Mouse (Mus musculus): ENCODE results near the gene Ass1. TPM values are rescaled to one million over a fixed set of nuclear protein-coding genes. Genes with fewer than 3 reads are reported as not detected.

Gene Ass1
- polyA plus RNA-seq, 1 experiment from 2014 or later, result 7.7 TPM

DNA sequence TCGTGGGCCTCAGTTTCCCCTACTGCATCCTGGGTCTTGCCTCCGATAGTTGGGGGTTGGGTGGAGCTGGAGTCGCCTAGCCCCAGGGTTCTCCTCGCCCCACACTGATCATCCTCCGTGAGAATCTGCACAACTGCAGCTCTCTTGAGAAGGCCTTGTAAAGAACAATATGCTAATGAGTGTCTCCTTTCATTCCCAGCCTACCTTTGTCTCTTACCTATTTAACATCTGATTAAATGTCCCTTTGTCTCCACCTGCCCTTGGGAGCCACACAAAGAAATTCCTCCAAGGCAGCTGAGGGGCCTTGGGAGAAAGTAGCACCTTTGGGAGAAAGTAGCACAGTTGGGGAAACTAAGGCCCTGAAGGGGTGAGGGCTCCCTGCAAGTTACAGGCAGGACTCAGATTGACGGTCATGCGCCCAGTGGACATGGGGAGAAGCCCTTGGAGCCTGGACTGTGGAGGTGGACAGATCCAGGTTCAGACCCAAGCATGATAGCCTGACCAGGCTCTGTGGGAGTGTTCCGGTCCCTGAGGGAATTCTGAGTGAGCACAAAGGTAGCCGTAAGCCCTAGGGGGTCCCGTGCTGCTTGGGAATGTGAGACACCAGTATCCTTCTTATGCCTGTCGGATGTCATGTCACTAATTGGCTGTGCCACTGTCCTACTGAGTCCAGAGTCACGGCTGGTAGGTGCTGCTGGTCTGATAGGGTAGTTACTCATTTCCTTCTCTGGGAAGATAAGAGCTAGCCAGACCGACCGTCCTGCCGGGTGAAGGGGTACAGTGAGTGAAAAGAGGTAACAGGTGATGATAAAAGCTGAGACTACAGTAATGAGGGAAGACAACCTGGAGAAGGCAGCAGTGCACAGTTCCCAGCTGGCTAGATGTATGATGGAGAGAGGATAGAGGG is 32.9 kb downstream of the Ass1 start:
- WGBS, result 52% methylated on average over 15 of the region's 15 CpGs
- no peaks in the 10 kb centered on the region for H3K4me1 ChIP-seq (replicated peaks)
- ATAC-seq (replicated peaks; ENCODE audit: insufficient number of reproducible peaks, insufficient read depth, low FRiP score, low read depth), result no peak
- H3K4me2 ChIP-seq, result no peak overlapping the region
- peaks cover 39% of the 10 kb centered on the region for H3K27me3 ChIP-seq
- no peaks in the 10 kb centered on the region for H3K36me3 ChIP-seq
- no peak overlapping the region for H3K9ac ChIP-seq
- H3K4me3 ChIP-seq, result no peak overlapping the region
- no peaks in the 10 kb centered on the region for H3K9me3 ChIP-seq (replicated peaks)
- H3K27ac ChIP-seq, result no peak overlapping the region

GRCm38 (mm10) chr2:31505472-31505871 is 35.5 kb downstream of the Ass1 start:
- WGBS, result 59% methylated on average over 11 of the region's 11 CpGs
- H3K4me1 ChIP-seq (replicated peaks), result no peaks in the 10 kb centered on the region
- no peak overlapping the region for H3K27ac ChIP-seq
- no peak overlapping the region for H3K4me3 ChIP-seq
- ATAC-seq (replicated peaks; ENCODE audit: insufficient number of reproducible peaks, insufficient read depth, low FRiP score, low read depth), result no peak
- no peak overlapping the region for H3K9ac ChIP-seq
- H3K27me3 ChIP-seq, result peaks cover 28% of the 10 kb centered on the region
- H3K9me3 ChIP-seq (replicated peaks), result no peaks in the 10 kb centered on the region
- H3K36me3 ChIP-seq, result no peaks in the 10 kb centered on the region
- no peak overlapping the region for H3K4me2 ChIP-seq

GRCm38 (mm10) chr2:31508851-31509250 is 38.8 kb downstream of the Ass1 start:
- Histone ChIP-seq H3K4me3 (no peak overlapping the region), H3K9me3 (replicated peaks) (no peaks in the 10 kb centered on the region), H3K27me3 (peaks cover 10% of the 10 kb centered on the region), H3K27ac (no peak overlapping the region), H3K4me1 (replicated peaks) (no peaks in the 10 kb centered on the region), H3K36me3 (no peaks in the 10 kb centered on the region), H3K9ac (no peak overlapping the region), H3K4me2 (no peak overlapping the region)
- WGBS, result 93% methylated on average over 6 of the region's 6 CpGs
- ATAC-seq (replicated peaks; ENCODE audit: insufficient number of reproducible peaks, insufficient read depth, low FRiP score, low read depth), result no peak

DNA sequence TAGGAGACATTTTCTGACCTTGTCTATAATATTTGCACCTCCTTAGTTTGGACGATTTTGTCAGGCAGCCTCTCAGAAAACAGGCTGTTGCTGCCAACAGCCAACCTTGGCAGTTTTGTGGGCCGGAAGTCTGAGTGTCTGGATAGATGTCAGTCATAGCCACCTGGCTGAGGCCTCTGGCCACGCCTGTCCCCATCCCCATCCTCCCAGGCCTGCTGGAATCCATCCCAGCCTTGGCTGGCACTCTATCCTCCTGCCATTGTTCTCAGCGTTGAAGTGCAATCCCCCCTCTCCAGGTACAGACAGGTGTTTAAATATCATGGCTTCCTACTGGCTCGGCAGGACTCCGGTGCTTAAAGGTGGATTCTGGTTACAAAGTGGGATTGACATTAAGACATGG is 41.3 kb downstream of the Ass1 start:
- Histone ChIP-seq H3K27ac (no peak overlapping the region), H3K36me3 (no peaks in the 10 kb centered on the region; the same call in 1 of the 2 replicates), H3K9me3 (replicated peaks) (peaks cover 4% of the 10 kb centered on the region), H3K9ac (no peak overlapping the region), H3K4me1 (replicated peaks) (no peaks in the 10 kb centered on the region), H3K4me3 (no peak overlapping the region), H3K27me3 (0 out of 2 replicates have a peak, but pooled peaks cover 4% of the 10 kb centered on the region), H3K4me2 (no peak overlapping the region)
- 70% methylated on average over 6 of the region's 6 CpGs for WGBS
- no peak for ATAC-seq (replicated peaks; ENCODE audit: insufficient number of reproducible peaks, insufficient read depth, low FRiP score, low read depth)

GRCm38 (mm10) chr2:31516557-31516956 is 46.5 kb downstream of the Ass1 start:
- Histone ChIP-seq H3K36me3 (no peaks in the 10 kb centered on the region; the same call in 1 of the 2 replicates), H3K4me1 (replicated peaks) (no peaks in the 10 kb centered on the region), H3K9me3 (replicated peaks) (peaks cover 4% of the 10 kb centered on the region), H3K4me2 (no peak overlapping the region), H3K27ac (no peak overlapping the region), H3K9ac (no peak overlapping the region), H3K27me3 (peaks cover 4% of the 10 kb centered on the region; the same call in 1 of the 2 replicates), H3K4me3 (no peak overlapping the region)
- 80% methylated on average over 12 of the region's 12 CpGs for whole genome bisulfite sequencing
- no peak for ATAC-seq (replicated peaks; ENCODE audit: insufficient number of reproducible peaks, insufficient read depth, low FRiP score, low read depth)

- Histone ChIP-seq H3K27me3 (peaks cover 10% of the 10 kb centered on the region), H3K4me3 (no peak overlapping the region), H3K9ac (no peak overlapping the region), H3K9me3 (replicated peaks) (no peaks in the 10 kb centered on the region), H3K4me2 (no peak overlapping the region), H3K36me3 (no peaks in the 10 kb centered on the region), H3K4me1 (replicated peaks) (no peaks in the 10 kb centered on the region), H3K27ac (no peak overlapping the region)
- no peak for ATAC-seq (replicated peaks; ENCODE audit: insufficient number of reproducible peaks, insufficient read depth, low FRiP score, low read depth)
- WGBS, result 76% methylated on average over 16 of the region's 16 CpGs
These were observed 51.9 kb downstream of the Ass1 start for GRCm38 (mm10) chr2:31521800-31522335.

DNA sequence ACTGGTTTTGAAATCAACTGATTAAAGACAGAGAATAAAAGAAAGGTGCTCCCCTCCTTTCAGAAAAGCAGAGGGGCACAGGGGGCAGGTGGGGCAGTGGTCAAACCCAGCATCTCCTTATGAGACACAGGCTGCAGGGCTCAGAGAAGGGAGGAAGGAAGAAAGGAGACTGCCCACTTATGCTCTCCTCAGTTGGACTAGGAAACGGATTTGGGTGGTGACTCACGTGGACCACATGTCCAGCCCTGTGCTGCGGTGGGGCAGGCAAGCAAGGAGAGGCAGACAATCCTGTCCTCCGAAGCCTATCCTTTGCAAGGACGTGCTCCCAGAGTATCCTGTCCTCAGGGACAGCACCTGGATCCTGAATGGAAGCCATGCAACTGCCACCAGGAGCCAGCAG is 54.6 kb downstream of the Ass1 start:
- Histone ChIP-seq H3K4me3 (no peak overlapping the region), H3K27me3 (peaks cover 13% of the 10 kb centered on the region), H3K4me1 (replicated peaks) (no peaks in the 10 kb centered on the region), H3K9ac (no peak overlapping the region), H3K36me3 (no peaks in the 10 kb centered on the region), H3K27ac (no peak overlapping the region), H3K4me2 (no peak overlapping the region), H3K9me3 (replicated peaks) (no peaks in the 10 kb centered on the region)
- WGBS, result 53% methylated on average over 5 of the region's 5 CpGs
- no peak for ATAC-seq (replicated peaks; ENCODE audit: insufficient number of reproducible peaks, insufficient read depth, low FRiP score, low read depth)

DNA sequence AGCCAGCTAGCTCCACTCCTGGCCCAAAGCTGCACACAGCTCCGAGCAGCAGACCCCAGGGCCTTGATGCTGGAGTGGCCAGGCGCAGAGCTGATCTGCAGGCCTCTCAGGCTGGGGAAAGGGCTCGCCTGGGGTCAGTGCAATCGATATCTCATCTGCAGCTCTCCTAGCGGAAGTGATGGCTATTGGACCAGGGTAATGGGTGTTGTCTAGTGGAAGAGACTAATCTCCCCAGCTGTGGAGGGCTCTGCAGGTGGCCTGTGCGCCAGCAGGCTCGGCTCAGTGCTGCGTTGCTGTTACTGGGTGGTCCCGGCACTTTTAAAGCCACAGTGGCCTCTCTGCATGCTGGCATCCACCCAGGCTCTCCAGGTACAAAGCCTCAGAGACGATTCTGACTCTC is 55.8 kb downstream of the Ass1 start:
- Histone ChIP-seq H3K4me1 (replicated peaks) (no peaks in the 10 kb centered on the region), H3K27ac (no peak overlapping the region), H3K9ac (no peak overlapping the region), H3K36me3 (no peaks in the 10 kb centered on the region), H3K4me3 (no peak overlapping the region), H3K9me3 (replicated peaks) (no peaks in the 10 kb centered on the region), H3K4me2 (no peak overlapping the region), H3K27me3 (peaks cover 13% of the 10 kb centered on the region)
- WGBS, result 40% methylated on average over 10 of the region's 10 CpGs
- no peak for ATAC-seq (replicated peaks; ENCODE audit: insufficient number of reproducible peaks, insufficient read depth, low FRiP score, low read depth)

- no peak overlapping the region for H3K4me2 ChIP-seq
- H3K9ac ChIP-seq, result no peak overlapping the region
- no peak overlapping the region for H3K4me3 ChIP-seq
- H3K27me3 ChIP-seq, result peaks cover 14% of the 10 kb centered on the region
- H3K9me3 ChIP-seq (replicated peaks), result no peaks in the 10 kb centered on the region
- H3K36me3 ChIP-seq, result no peaks in the 10 kb centered on the region
- H3K4me1 ChIP-seq (replicated peaks), result no peaks in the 10 kb centered on the region
- no peak overlapping the region for H3K27ac ChIP-seq
- no peak for ATAC-seq (replicated peaks; ENCODE audit: insufficient number of reproducible peaks, insufficient read depth, low FRiP score, low read depth)
- 63% methylated on average over 5 of the region's 5 CpGs for WGBS
These were observed 60.2 kb downstream of the Ass1 start for GRCm38 (mm10) chr2:31530201-31530600.

- H3K4me1 ChIP-seq (replicated peaks), result peaks cover 21% of the 10 kb centered on the region
- H3K27ac ChIP-seq, result peak overlapping the region; percentile 68
- WGBS, result 32% methylated on average over 5 of the region's 5 CpGs
- ATAC-seq (replicated peaks; ENCODE audit: insufficient number of reproducible peaks, insufficient read depth, low FRiP score, low read depth), result peak; percentile 85
- H3K36me3 ChIP-seq, result no peaks in the 10 kb centered on the region
- H3K9me3 ChIP-seq (replicated peaks), result no peaks in the 10 kb centered on the region
- H3K4me3 ChIP-seq, result no peak overlapping the region
- H3K4me2 ChIP-seq, result no peak overlapping the region
- peaks cover 16% of the 10 kb centered on the region for H3K27me3 ChIP-seq
- H3K9ac ChIP-seq, result no peak overlapping the region
These were observed 67.0 kb downstream of the Ass1 start for GRCm38 (mm10) chr2:31537054-31537453.

DNA sequence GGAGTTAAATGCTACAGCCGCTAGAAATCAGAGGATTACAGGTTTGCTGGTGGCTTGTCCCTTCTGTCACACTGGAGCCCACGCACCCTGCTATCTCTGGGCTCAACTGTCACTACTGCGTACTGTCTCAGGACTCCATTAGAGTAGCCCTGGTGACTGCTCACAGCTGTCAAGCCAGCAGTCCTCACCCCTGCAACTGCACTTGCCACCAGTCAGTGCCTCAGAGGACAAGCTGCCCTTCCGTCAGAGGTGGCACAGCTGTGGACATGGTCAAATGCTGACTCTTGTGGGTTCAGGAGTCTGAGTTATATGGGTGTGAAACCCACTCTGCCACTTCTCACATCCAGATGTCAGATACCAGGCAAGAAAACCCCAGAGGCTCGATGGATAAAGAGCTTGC is 68.7 kb downstream of the Ass1 start:
- H3K9ac ChIP-seq, result no peak overlapping the region
- peaks cover 21% of the 10 kb centered on the region for H3K4me1 ChIP-seq (replicated peaks)
- H3K4me3 ChIP-seq, result no peak overlapping the region
- peaks cover 26% of the 10 kb centered on the region for H3K27me3 ChIP-seq
- no peaks in the 10 kb centered on the region for H3K36me3 ChIP-seq
- no peak overlapping the region for H3K27ac ChIP-seq
- ATAC-seq (replicated peaks; ENCODE audit: insufficient number of reproducible peaks, insufficient read depth, low FRiP score, low read depth), result no peak; the same call in 1 of the 2 replicates
- 40% methylated on average over 5 of the region's 5 CpGs for WGBS
- H3K4me2 ChIP-seq, result no peak overlapping the region
- H3K9me3 ChIP-seq (replicated peaks), result no peaks in the 10 kb centered on the region

DNA sequence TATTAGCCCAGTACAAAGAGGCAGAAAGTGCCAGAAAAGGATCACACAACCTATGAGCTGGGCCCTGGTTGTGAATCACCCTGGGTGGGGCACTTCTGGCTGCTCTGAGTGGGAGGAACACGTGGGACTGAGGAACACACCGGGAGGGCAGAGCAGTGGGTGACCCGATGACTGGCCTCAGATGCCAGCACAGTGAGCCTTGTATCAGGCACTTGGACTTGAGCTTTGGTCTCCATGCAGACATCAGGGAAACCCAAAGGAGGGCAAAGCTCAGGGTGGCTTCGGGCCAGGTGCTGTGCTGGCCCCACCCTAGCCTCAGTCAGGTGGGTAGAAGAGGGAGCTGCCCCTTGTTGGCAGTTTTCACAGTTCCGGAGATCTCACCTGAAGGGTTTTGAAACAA is 71.6 kb downstream of the Ass1 start:
- H3K4me2 ChIP-seq, result no peak overlapping the region
- ATAC-seq (replicated peaks; ENCODE audit: insufficient number of reproducible peaks, insufficient read depth, low FRiP score, low read depth), result no peak
- H3K4me3 ChIP-seq, result no peak overlapping the region
- peaks cover 18% of the 10 kb centered on the region for H3K4me1 ChIP-seq (replicated peaks)
- H3K27ac ChIP-seq, result no peak overlapping the region
- H3K9ac ChIP-seq, result no peak overlapping the region
- 85% methylated on average over 5 of the region's 5 CpGs for WGBS
- H3K9me3 ChIP-seq (replicated peaks), result no peaks in the 10 kb centered on the region
- no peaks in the 10 kb centered on the region for H3K36me3 ChIP-seq
- H3K27me3 ChIP-seq, result peaks cover 15% of the 10 kb centered on the region

All from heart, embryonic 15.5 days (tissue).